Mouse (Mus musculus) heart, postnatal 10 days (tissue): ENCODE data around the gene Tlr8. TPM values are rescaled to one million over a fixed set of nuclear protein-coding genes. Genes with fewer than 3 reads are reported as not detected.

ENCODE experiments used
- DNase-seq, 2 experiments: peaks; one replicate each; pipeline ENCODE4 v3.0.0; 2021
- intact Hi-C: fragments of 180-260 bp; cut with DNase I; formaldehyde crosslinking; loops from one replicate; pipeline ENCODE4 v1.15.1; 2025
- total RNA-seq, 2 experiments: library from RNA; stranded (reverse); gene quantifications; 2 replicates each; pipeline ENCODE4 v1.2.3; 2021

The Tlr8 gene
- total RNA-seq, 2 experiments from 2014 or later: 1.1 to 1.2 TPM

- DNase-seq: peak; percentile 44 to 45
- intact Hi-C loops: loop anchor here (1.0 to 10.0 kb wide), 7 partner anchors 56 to 547 kb away; no protein-coding TSS in a partner anchor
These were observed 56.2 kb downstream of the Tlr8 start for GRCm38 (mm10) chrX:167207741-167208505.

GRCm38 (mm10) chrX:167205813-167206520 is 58.2 kb downstream of the Tlr8 start:
- intact Hi-C loops: loop anchor here (5.0 to 10.0 kb wide), 6 partner anchors 54 to 401 kb away; no protein-coding TSS in a partner anchor
- peak in 1 of 2 experiments; percentile 23 for DNase-seq

- DNase-seq: no peak
- intact Hi-C loops: loop anchor here (5.0 to 10.0 kb wide), 2 partner anchors 39 to 397 kb away; no protein-coding TSS in a partner anchor
These were observed 62.8 kb downstream of the Tlr8 start for GRCm38 (mm10) chrX:167201365-167201764.

GRCm38 (mm10) chrX:167195228-167195649 is 68.9 kb downstream of the Tlr8 start:
- intact Hi-C loops: no loop called here
- DNase-seq: no peak

Other genes with a start within 250 kb of the Tlr8 start
- gene Tmsb4x, start 55.0 kb downstream of the Tlr8 start, total RNA-seq: 100 to 1,000 TPM; 782 to 828 TPM
- gene Tlr7, start 66.2 kb upstream of the Tlr8 start, total RNA-seq: 1 to 10 TPM; 1.8 to 2.3 TPM
- gene Prps2, start 118.4 kb upstream of the Tlr8 start, total RNA-seq: 10 to 100 TPM; 15.4 to 23.1 TPM